Mouse (Mus musculus) kidney, postnatal 0 days (tissue): ENCODE results near the gene Mical3. TPM values are rescaled to one million over a fixed set of nuclear protein-coding genes. Genes with fewer than 3 reads are reported as not detected.

ENCODE experiments used
- ATAC-seq: fragments of 200-750 bp; cut with Nextera tagmentation; replicated peaks from 2 replicates; pipeline ENCODE4 v1.8.0; 2017; ENCODE audit warnings: low read depth, moderate number of reproducible peaks, moderate TSS enrichment, moderate library complexity; ENCODE audit not compliant: low FRiP score
- DNase-seq: peaks from one replicate; pipeline ENCODE4 v3.0.0-alpha.2; 2016; ENCODE audit warnings: low spot score
- H3K27ac ChIP-seq: fragments of 300-500 bp; sonication (generic); 2 replicates; pipeline ENCODE4 v1.5.1; 2014; ENCODE audit warnings: mild to moderate bottlenecking
- H3K27me3 ChIP-seq: fragments of 300-500 bp; sonication (generic); 2 replicates; pipeline ENCODE4 v1.6.1; 2014; ENCODE audit warnings: low read length, mixed read lengths; ENCODE audit not compliant: insufficient read depth
- H3K36me3 ChIP-seq: fragments of 300-500 bp; sonication (generic); 2 replicates; pipeline ENCODE4 v1.6.1; 2014; ENCODE audit warnings: low read length, mixed read lengths; ENCODE audit not compliant: insufficient read depth
- H3K4me1 ChIP-seq: fragments of 300-500 bp; sonication (generic); replicated peaks from 2 replicates; pipeline ENCODE4 v1.6.1; 2014; ENCODE audit warnings: antibody characterized with exemption, low read length, mixed read lengths; ENCODE audit not compliant: insufficient read depth
- H3K4me2 ChIP-seq: fragments of 300-500 bp; sonication (generic); 2 replicates; pipeline ENCODE4 v1.6.1; 2014; ENCODE audit warnings: mild to moderate bottlenecking, low read length, moderate library complexity, mixed read lengths
- H3K4me3 ChIP-seq: fragments of 300-500 bp; sonication (generic); replicated peaks from 2 replicates; pipeline ENCODE4 v1.5.1; 2014; ENCODE audit warnings: low read depth, low read length
- H3K9ac ChIP-seq: fragments of 300-500 bp; sonication (generic); 2 replicates; pipeline ENCODE4 v1.6.1; 2014; ENCODE audit warnings: low read depth, low read length
- H3K9me3 ChIP-seq: fragments of 300-500 bp; sonication (generic); replicated peaks from 2 replicates; pipeline ENCODE4 v1.6.1; 2016; ENCODE audit warnings: low read length, inconsistent platforms, mixed read lengths
- CTCF ChIP-seq: IDR thresholded peaks from 2 replicates; pipeline ENCODE4 v1.5.1; 2016; ENCODE audit warnings: antibody characterized with exemption, low read depth, mild to moderate bottlenecking, moderate library complexity
- WGBS: fragments of 180-500 bp; shearing (Covaris S2); extraction: QIAGEN DNeasy Blood & Tissue Kit; methylation state at CpG from one replicate; pipeline ENCODE4 v1.1.7; 2014; 5-methylcytosine and 5-hydroxymethylcytosine counted together
- polyA plus RNA-seq: library from polyadenylated mRNA; unstranded; fragments of >200 nt; fragmentation: Nextera tagmentation; extraction: Ambion mirVana; gene quantifications from 2 replicates; pipeline ENCODE4 v1.2.1, GENCODE M21; 2015

Gene Mical3
- polyA plus RNA-seq, 1 experiment from 2014 or later: 6.0 TPM

DNA sequence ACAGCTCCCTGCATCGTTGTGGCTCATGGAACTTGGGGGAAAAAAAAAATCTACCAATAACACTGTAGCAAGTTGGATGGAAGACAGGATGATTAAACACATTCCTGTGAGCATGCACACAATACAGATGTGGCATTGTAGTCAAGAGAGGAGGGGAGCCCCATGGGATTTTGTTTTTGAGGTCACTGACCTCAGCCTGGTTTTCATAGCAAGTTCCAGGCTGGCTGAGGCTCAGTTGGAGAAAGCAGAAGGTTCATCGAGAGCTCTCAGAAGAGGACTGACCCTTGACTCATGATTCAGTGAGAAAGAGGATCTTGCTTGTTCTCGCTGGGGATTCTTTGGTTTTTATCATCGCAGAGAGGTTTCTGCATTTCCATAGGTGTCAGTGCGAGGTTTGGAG is 4.1 kb upstream of the Mical3 start:
- no peak overlapping the region for H3K4me2 ChIP-seq
- H3K9ac ChIP-seq: no peak overlapping the region
- ATAC-seq (no peak), DNase-seq (no peak)
- H3K4me3 ChIP-seq: no peak overlapping the region
- H3K27me3 ChIP-seq: 0 out of 2 replicates have a peak, but pooled peaks cover 10% of the 10 kb centered on the region
- H3K36me3 ChIP-seq: no peaks in the 10 kb centered on the region
- H3K27ac ChIP-seq: no peak overlapping the region
- TF ChIP-seq CTCF: no peak
- H3K9me3 ChIP-seq: no peaks in the 10 kb centered on the region
- no peaks in the 10 kb centered on the region for H3K4me1 ChIP-seq
- 52% methylated on average over 5 of the region's 5 CpGs for WGBS

DNA sequence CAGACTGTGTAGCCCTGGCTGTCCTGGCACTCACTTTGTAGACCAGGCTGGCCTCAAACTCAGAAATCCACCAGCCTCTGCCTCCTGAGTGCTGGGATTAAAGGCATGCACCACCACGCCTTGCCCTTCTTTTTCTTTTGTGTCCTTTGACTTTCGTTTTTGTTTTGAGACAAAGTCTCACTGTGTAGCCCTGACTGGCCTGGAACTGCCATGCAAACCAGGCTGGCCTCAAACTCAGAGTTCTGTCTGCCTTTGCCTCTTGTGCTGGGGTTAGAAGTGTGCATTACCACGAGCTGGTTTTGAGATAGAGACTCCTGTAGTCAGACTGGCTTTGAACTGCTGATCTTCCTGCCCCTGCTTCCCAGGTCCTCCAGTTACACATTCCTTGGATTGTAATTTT is 3.5 kb upstream of the Mical3 start:
- Histone ChIP-seq H3K27me3 (0 out of 2 replicates have a peak, but pooled peaks cover 10% of the 10 kb centered on the region), H3K36me3 (no peaks in the 10 kb centered on the region), H3K4me2 (no peak overlapping the region), H3K4me3 (no peak overlapping the region), H3K9ac (no peak overlapping the region), H3K27ac (no peak overlapping the region), H3K9me3 (no peaks in the 10 kb centered on the region), H3K4me1 (no peaks in the 10 kb centered on the region)
- ATAC-seq (no peak), DNase-seq (no peak)
- WGBS: 57% methylated on average over 3 of the region's 3 CpGs
- no peak for TF ChIP-seq CTCF

DNA sequence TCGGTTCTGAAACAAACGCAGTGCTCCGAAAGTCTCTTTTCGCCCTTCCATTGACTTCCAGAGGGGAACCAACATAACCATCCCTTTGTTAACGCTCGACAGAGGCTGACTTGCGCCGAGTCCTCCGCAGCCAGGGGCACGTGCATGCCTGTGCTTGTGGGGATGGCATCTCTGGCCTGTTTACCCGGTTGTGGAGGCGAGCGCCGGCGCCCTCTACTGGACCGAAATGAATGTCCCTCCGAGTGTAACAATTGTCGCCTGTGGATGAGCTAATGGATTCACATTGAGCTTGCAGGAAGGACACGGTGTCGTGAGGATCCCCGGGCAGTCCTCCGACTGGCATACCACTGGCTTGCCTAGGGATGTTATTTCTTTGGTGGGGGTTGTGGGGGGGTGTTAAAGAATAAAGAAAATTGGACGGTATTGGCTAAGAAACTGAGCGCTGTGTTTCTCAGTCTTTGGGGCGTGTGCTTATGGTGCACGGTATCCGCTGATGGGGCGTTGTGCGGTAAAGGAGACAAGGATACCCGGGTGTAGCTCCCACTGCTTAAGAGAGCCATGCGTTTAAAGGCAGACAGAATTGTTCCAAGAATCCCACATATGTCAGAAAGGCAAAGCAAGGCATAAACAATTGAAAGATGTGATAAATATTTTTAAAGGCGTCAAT is 627 bp downstream of the Mical3 start:
- TF ChIP-seq CTCF: peak; percentile 95
- Histone ChIP-seq H3K36me3 (no peaks in the 10 kb centered on the region), H3K27ac (no peak overlapping the region), H3K4me3 (peak overlapping the region; percentile 30), H3K4me1 (no peaks in the 10 kb centered on the region), H3K4me2 (peak overlapping the region; percentile 64), H3K27me3 (0 out of 2 replicates have a peak, but pooled peaks cover 10% of the 10 kb centered on the region), H3K9me3 (no peaks in the 10 kb centered on the region), H3K9ac (peak overlapping the region; percentile 43)
- ATAC-seq: peak; percentile 88
- under 1% methylated on average over 32 of the region's 32 CpGs for WGBS
- DNase-seq: peak; percentile 94

DNA sequence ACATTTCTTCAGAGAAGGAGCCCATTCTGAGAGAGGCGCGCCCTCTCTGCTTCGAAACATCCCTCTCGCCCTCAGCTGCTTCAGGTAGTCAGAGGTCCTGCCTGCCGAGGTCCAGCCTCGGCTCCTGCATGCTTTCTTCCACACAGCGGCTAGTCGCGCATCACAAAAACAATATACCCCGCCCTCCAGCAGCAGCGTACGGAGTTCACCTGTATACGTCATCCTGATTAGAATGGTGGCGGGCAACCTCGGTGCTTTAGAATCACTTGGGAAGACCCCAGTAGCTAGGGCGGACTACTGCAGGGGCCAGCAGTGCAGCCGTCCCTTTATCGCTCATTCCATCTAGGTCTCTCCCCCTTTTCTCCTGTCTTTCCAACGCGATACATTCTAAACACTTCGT is 1.3 kb downstream of the Mical3 start:
- DNase-seq (no peak), ATAC-seq (no peak; the same call in 1 of the 2 replicates)
- no peaks in the 10 kb centered on the region for H3K9me3 ChIP-seq
- peak overlapping the region; percentile 43 for H3K9ac ChIP-seq
- no peak overlapping the region for H3K27ac ChIP-seq
- H3K4me3 ChIP-seq: peak overlapping the region; percentile 30
- no peaks in the 10 kb centered on the region for H3K4me1 ChIP-seq
- peak overlapping the region; percentile 64 for H3K4me2 ChIP-seq
- H3K27me3 ChIP-seq: 0 out of 2 replicates have a peak, but pooled peaks cover 10% of the 10 kb centered on the region
- H3K36me3 ChIP-seq: no peaks in the 10 kb centered on the region
- no peak for TF ChIP-seq CTCF
- 9% methylated on average over 21 of the region's 21 CpGs for WGBS

DNA sequence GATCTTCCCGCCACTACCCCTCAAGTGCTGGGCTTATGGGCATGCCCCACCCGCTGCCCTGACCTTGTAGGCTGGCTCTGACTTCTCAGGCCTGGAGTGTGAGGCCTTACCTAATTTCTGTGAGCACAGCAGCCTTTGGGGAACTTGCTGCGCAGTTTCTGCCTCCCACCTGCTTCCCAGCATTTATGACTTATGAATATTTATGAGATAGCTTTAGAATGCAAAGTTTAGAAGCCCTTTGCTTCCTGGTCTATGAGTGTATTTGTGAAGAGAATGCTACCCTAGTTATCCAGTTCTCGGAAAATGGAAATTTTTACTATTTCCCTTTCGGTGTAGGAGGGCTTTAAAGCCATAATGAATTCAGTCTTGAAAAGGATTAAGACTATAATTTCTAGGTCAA is 2.1 kb downstream of the Mical3 start:
- no peak overlapping the region for H3K27ac ChIP-seq
- H3K36me3 ChIP-seq: no peaks in the 10 kb centered on the region
- ATAC-seq (no peak), DNase-seq (no peak)
- 0 out of 2 replicates have a peak, but pooled peaks cover 10% of the 10 kb centered on the region for H3K27me3 ChIP-seq
- no peak for TF ChIP-seq CTCF
- WGBS: 73% methylated on average over 5 of the region's 5 CpGs
- no peaks in the 10 kb centered on the region for H3K9me3 ChIP-seq
- H3K4me2 ChIP-seq: no peak overlapping the region
- no peak overlapping the region for H3K4me3 ChIP-seq
- H3K9ac ChIP-seq: no peak overlapping the region
- H3K4me1 ChIP-seq: no peaks in the 10 kb centered on the region

DNA sequence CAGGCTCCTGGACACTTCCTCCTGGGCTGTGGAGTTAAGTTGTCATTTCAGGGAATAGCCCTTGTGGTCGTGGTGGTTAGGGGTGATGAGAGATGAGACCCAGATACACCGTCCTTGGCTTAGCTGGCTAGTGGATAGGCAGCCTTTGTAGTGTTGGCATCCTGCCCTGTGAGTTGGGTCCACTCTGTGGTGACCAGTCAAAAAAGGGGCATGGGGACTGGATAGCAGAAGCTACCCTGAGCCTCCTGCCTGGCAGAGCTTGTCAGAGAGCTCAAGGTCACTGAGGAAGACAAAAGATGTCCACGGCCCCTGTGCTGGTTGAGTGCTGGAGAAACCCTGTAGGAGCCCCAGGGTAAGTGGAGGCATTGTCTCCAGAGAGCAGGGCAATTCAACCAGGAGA is 3.1 kb downstream of the Mical3 start:
- H3K4me1 ChIP-seq: no peaks in the 10 kb centered on the region
- H3K9me3 ChIP-seq: no peaks in the 10 kb centered on the region
- DNase-seq (no peak), ATAC-seq (0 out of 2 replicates have a peak, but pooled peaks have one; percentile 12)
- WGBS: 77% methylated on average over 3 of the region's 3 CpGs
- no peaks in the 10 kb centered on the region for H3K36me3 ChIP-seq
- H3K27me3 ChIP-seq: 0 out of 2 replicates have a peak, but pooled peaks cover 10% of the 10 kb centered on the region
- H3K9ac ChIP-seq: no peak overlapping the region
- no peak overlapping the region for H3K4me3 ChIP-seq
- TF ChIP-seq CTCF: no peak
- H3K4me2 ChIP-seq: no peak overlapping the region
- H3K27ac ChIP-seq: no peak overlapping the region

DNA sequence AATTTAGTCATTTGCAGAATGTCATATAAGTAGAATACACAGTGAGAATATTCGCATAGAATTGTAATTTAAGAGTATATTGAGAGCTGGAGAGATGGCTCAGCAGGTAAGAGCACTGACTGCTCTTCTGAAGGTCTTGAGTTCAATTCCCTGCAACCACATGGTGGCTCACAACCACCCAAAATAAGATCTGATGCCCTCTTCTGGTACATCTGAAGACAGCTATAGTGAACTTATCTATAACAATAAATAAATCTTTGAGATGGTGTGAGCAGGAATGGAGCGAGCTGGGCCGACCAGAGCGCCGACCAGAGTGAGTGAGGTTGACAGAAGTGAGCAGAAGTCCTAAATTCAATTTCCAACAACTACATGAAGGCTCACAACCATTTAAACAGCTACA is 4.6 kb downstream of the Mical3 start:
- 84% methylated on average over 5 of the region's 5 CpGs for WGBS
- no peaks in the 10 kb centered on the region for H3K36me3 ChIP-seq
- no peak overlapping the region for H3K4me2 ChIP-seq
- peak; percentile 16; the same call in 1 of the 2 replicates for TF ChIP-seq CTCF
- no peak for ATAC-seq
- H3K27me3 ChIP-seq: 0 out of 2 replicates have a peak, but pooled peaks cover 9% of the 10 kb centered on the region
- no peak for DNase-seq
- no peak overlapping the region for H3K4me3 ChIP-seq
- no peak overlapping the region for H3K27ac ChIP-seq
- H3K9me3 ChIP-seq: no peaks in the 10 kb centered on the region
- no peak overlapping the region for H3K9ac ChIP-seq
- no peaks in the 10 kb centered on the region for H3K4me1 ChIP-seq
